Mouse (Mus musculus) heart, postnatal 0 days (tissue): ENCODE results near the gene Xylt1.

Experiments
- CTCF ChIP-seq: IDR thresholded peaks from 2 replicates; pipeline ENCODE4 v1.5.1; 2016; ENCODE audit warnings: antibody characterized with exemption, control low read depth, low read depth
- EP300 ChIP-seq: IDR thresholded peaks from 2 replicates; pipeline ENCODE4 v1.6.1; 2016; ENCODE audit warnings: antibody characterized with exemption, low read depth

- no peak for TF ChIP-seq CTCF
- no peak for TF ChIP-seq EP300
Measured at GRCm38 (mm10) chr7:117424841-117425240, 44.1 kb downstream of the Xylt1 start.
